Mouse (Mus musculus) kidney, postnatal 0 days (tissue): ENCODE results near the gene Cntnap2. TPM values are rescaled to one million over a fixed set of nuclear protein-coding genes. Genes with fewer than 3 reads are reported as not detected.

Experiments
- ATAC-seq: fragments of 200-750 bp; cut with Nextera tagmentation; replicated peaks from 2 replicates; pipeline ENCODE4 v1.8.0; 2017; ENCODE audit warnings: low read depth, moderate number of reproducible peaks, moderate TSS enrichment, moderate library complexity; ENCODE audit not compliant: low FRiP score
- DNase-seq: peaks from one replicate; pipeline ENCODE4 v3.0.0-alpha.2; 2016; ENCODE audit warnings: low spot score
- H3K27ac ChIP-seq: fragments of 300-500 bp; sonication (generic); 2 replicates; pipeline ENCODE4 v1.5.1; 2014; ENCODE audit warnings: mild to moderate bottlenecking
- H3K27me3 ChIP-seq: fragments of 300-500 bp; sonication (generic); 2 replicates; pipeline ENCODE4 v1.6.1; 2014; ENCODE audit warnings: low read length, mixed read lengths; ENCODE audit not compliant: insufficient read depth
- H3K36me3 ChIP-seq: fragments of 300-500 bp; sonication (generic); 2 replicates; pipeline ENCODE4 v1.6.1; 2014; ENCODE audit warnings: low read length, mixed read lengths; ENCODE audit not compliant: insufficient read depth
- H3K4me1 ChIP-seq: fragments of 300-500 bp; sonication (generic); replicated peaks from 2 replicates; pipeline ENCODE4 v1.6.1; 2014; ENCODE audit warnings: antibody characterized with exemption, low read length, mixed read lengths; ENCODE audit not compliant: insufficient read depth
- H3K4me2 ChIP-seq: fragments of 300-500 bp; sonication (generic); 2 replicates; pipeline ENCODE4 v1.6.1; 2014; ENCODE audit warnings: mild to moderate bottlenecking, low read length, moderate library complexity, mixed read lengths
- H3K4me3 ChIP-seq: fragments of 300-500 bp; sonication (generic); replicated peaks from 2 replicates; pipeline ENCODE4 v1.5.1; 2014; ENCODE audit warnings: low read depth, low read length
- H3K9ac ChIP-seq: fragments of 300-500 bp; sonication (generic); 2 replicates; pipeline ENCODE4 v1.6.1; 2014; ENCODE audit warnings: low read depth, low read length
- H3K9me3 ChIP-seq: fragments of 300-500 bp; sonication (generic); replicated peaks from 2 replicates; pipeline ENCODE4 v1.6.1; 2016; ENCODE audit warnings: low read length, inconsistent platforms, mixed read lengths
- CTCF ChIP-seq: IDR thresholded peaks from 2 replicates; pipeline ENCODE4 v1.5.1; 2016; ENCODE audit warnings: antibody characterized with exemption, low read depth, mild to moderate bottlenecking, moderate library complexity
- WGBS: fragments of 180-500 bp; shearing (Covaris S2); extraction: QIAGEN DNeasy Blood & Tissue Kit; methylation state at CpG from one replicate; pipeline ENCODE4 v1.1.7; 2014; 5-methylcytosine and 5-hydroxymethylcytosine counted together
- polyA plus RNA-seq: library from polyadenylated mRNA; unstranded; fragments of >200 nt; fragmentation: Nextera tagmentation; extraction: Ambion mirVana; gene quantifications from 2 replicates; pipeline ENCODE4 v1.2.1, GENCODE M21; 2015

Cntnap2 gene
- polyA plus RNA-seq, 1 experiment from 2014 or later = 2.8 TPM

GRCm38 (mm10) chr6:45584467-45585094 lies 525.4 kb downstream of the Cntnap2 start:
- Histone ChIP-seq H3K9me3 (no peaks in the 10 kb centered on the region), H3K4me3 (no peak overlapping the region), H3K27me3 (no peaks in the 10 kb centered on the region), H3K36me3 (no peaks in the 10 kb centered on the region), H3K4me2 (no peak overlapping the region), H3K9ac (no peak overlapping the region), H3K27ac (no peak overlapping the region), H3K4me1 (no peaks in the 10 kb centered on the region)
- no peak for DNase-seq
- no peak for TF ChIP-seq CTCF
- 76% methylated on average over 6 of the region's 6 CpGs for WGBS
- no peak for ATAC-seq

GRCm38 (mm10) chr6:45589084-45589483 lies 529.9 kb downstream of the Cntnap2 start:
- no peak overlapping the region for H3K4me2 ChIP-seq
- DNase-seq = no peak
- no peak for TF ChIP-seq CTCF
- H3K4me1 ChIP-seq = no peaks in the 10 kb centered on the region
- no peak overlapping the region for H3K9ac ChIP-seq
- no peak overlapping the region for H3K4me3 ChIP-seq
- H3K36me3 ChIP-seq = no peaks in the 10 kb centered on the region
- no peaks in the 10 kb centered on the region for H3K9me3 ChIP-seq
- H3K27ac ChIP-seq = no peak overlapping the region
- no peak for ATAC-seq
- no peaks in the 10 kb centered on the region for H3K27me3 ChIP-seq

GRCm38 (mm10) chr6:45647017-45647416 lies 587.9 kb downstream of the Cntnap2 start:
- Histone ChIP-seq H3K9me3 (no peaks in the 10 kb centered on the region), H3K27ac (no peak overlapping the region), H3K4me1 (no peaks in the 10 kb centered on the region), H3K36me3 (no peaks in the 10 kb centered on the region), H3K4me3 (no peak overlapping the region), H3K9ac (no peak overlapping the region), H3K27me3 (no peaks in the 10 kb centered on the region), H3K4me2 (no peak overlapping the region)
- no peak for DNase-seq
- TF ChIP-seq CTCF = peak; percentile 29; the same call in 1 of the 2 replicates
- no peak for ATAC-seq

GRCm38 (mm10) chr6:45648419-45648818 lies 589.3 kb downstream of the Cntnap2 start:
- H3K9me3 ChIP-seq = no peaks in the 10 kb centered on the region
- H3K9ac ChIP-seq = no peak overlapping the region
- no peak overlapping the region for H3K27ac ChIP-seq
- no peaks in the 10 kb centered on the region for H3K27me3 ChIP-seq
- no peaks in the 10 kb centered on the region for H3K4me1 ChIP-seq
- no peak for DNase-seq
- H3K36me3 ChIP-seq = no peaks in the 10 kb centered on the region
- 80% methylated on average over 2 of the region's 2 CpGs for WGBS
- TF ChIP-seq CTCF = no peak
- no peak for ATAC-seq
- no peak overlapping the region for H3K4me3 ChIP-seq
- no peak overlapping the region for H3K4me2 ChIP-seq

- Histone ChIP-seq H3K4me1 (no peaks in the 10 kb centered on the region), H3K9me3 (no peaks in the 10 kb centered on the region), H3K9ac (no peak overlapping the region), H3K36me3 (no peaks in the 10 kb centered on the region), H3K27me3 (no peaks in the 10 kb centered on the region), H3K4me2 (no peak overlapping the region), H3K4me3 (no peak overlapping the region), H3K27ac (no peak overlapping the region)
- DNase-seq (no peak), ATAC-seq (no peak)
- TF ChIP-seq CTCF = no peak
Observed at GRCm38 (mm10) chr6:45700287-45700686, 641.1 kb downstream of the Cntnap2 start.

GRCm38 (mm10) chr6:45791612-45792011 lies 732.5 kb downstream of the Cntnap2 start:
- ATAC-seq = no peak

More at GRCm38 (mm10) chr6:45791612-45792011, 732.5 kb downstream of the Cntnap2 start:
- Histone ChIP-seq H3K9ac (no peak overlapping the region), H3K27me3 (no peaks in the 10 kb centered on the region), H3K36me3 (no peaks in the 10 kb centered on the region), H3K4me2 (no peak overlapping the region), H3K9me3 (no peaks in the 10 kb centered on the region), H3K27ac (no peak overlapping the region), H3K4me1 (no peaks in the 10 kb centered on the region), H3K4me3 (no peak overlapping the region)
- no peak for DNase-seq
- no peak for TF ChIP-seq CTCF
